Mouse (Mus musculus): Measurements from ENCODE around the gene Grik1. TPM values are rescaled to one million over a fixed set of nuclear protein-coding genes. Genes with fewer than 3 reads are reported as not detected.

Gene Grik1
- polyA plus RNA-seq, 1 experiment from 2014 or later: 4.3 TPM

DNA sequence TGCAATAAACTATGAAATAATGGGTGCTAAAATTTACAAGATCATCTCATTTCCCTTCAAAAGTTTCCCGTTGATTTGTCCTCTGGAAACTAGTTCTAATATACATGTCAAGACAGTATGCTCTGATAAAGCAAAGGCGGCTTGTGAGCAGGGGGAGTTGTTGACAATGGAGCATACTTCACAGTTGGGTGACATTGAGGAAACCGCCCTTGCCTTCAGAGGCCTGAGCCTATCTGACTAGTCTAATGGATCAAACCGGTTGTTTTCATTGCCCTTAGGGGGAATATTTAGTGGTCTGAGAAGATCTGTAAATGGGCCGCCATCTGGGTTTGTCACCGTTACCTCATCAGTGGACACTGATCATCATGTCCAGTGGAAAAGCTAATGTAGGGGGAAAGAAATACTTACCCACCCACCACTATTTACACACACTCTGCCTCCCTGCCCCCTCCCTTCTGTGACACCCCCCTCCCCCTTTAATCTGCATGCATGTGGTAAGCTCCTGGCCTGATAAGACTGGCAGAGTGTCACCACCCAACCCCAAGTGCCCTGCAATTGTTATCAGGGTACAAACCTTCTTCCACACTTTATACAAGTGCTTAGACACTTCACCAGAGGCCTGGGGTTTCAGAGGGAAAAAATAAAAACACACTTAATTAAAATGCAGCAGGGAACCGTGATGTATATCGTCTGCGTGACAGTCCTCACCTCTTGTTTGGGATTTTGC is 335.2 kb downstream of the Grik1 start:
- Histone ChIP-seq H3K4me2 (replicated peaks) (no peak overlapping the region), H3K9ac (no peak overlapping the region), H3K4me3 (no peak overlapping the region), H3K4me1 (no peaks in the 10 kb centered on the region), H3K36me3 (no peaks in the 10 kb centered on the region), H3K27ac (no peak overlapping the region), H3K27me3 (no peaks in the 10 kb centered on the region), H3K9me3 (no peaks in the 10 kb centered on the region)
- 82% methylated on average over 9 of the region's 9 CpGs for WGBS
- no peak for ATAC-seq (ENCODE audit: insufficient number of reproducible peaks, insufficient read depth, low FRiP score, low TSS enrichment)

DNA sequence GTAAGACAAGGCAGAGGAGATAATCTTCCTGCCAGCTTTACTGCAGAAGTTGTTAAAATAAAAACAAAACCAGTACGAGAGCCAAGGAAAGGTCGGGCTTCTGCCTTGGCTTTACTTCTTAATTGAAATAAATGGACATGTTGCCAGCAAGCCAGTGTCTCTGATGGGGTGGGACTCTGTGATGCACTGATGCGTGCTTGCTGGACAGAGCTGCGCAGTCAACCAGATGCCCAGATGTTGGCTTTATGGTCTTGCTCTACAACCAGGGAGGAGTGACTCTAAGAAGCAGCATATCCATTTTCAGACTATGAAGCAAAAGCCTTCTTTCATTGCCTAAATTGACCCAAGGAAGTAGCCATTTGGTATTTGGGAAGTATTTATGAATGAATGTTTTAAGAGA is 336.9 kb downstream of the Grik1 start:
- no peak overlapping the region for H3K4me2 ChIP-seq (replicated peaks)
- no peak for ATAC-seq (ENCODE audit: insufficient number of reproducible peaks, insufficient read depth, low FRiP score, low TSS enrichment)
- no peaks in the 10 kb centered on the region for H3K4me1 ChIP-seq
- H3K9ac ChIP-seq: no peak overlapping the region
- H3K27me3 ChIP-seq: no peaks in the 10 kb centered on the region
- H3K36me3 ChIP-seq: no peaks in the 10 kb centered on the region
- 88% methylated on average over 4 of the region's 4 CpGs for WGBS
- no peak overlapping the region for H3K4me3 ChIP-seq
- H3K27ac ChIP-seq: no peak overlapping the region
- H3K9me3 ChIP-seq: no peaks in the 10 kb centered on the region

DNA sequence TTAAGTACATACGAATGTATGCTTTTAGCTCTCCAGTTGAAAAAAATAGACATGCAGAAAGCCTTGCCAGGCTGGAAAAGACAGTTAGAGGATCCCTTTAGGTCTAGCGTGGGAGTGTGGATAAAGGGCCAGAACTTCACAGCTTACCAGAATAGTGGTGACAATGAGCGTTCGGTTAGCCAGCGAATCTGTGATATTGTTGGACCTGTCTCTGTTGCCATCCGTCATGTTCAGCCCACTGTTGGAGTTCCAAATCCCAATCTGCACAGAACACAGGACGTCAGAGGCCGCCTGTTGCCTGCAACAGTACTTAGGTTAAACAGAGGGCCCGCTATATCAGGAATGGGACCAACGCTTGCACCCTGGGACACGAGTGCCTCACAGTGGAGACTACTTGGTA is 340.2 kb downstream of the Grik1 start:
- 87% methylated on average over 11 of the region's 11 CpGs for WGBS
- Histone ChIP-seq H3K36me3 (no peaks in the 10 kb centered on the region), H3K4me2 (replicated peaks) (no peak overlapping the region), H3K9ac (no peak overlapping the region), H3K4me1 (no peaks in the 10 kb centered on the region), H3K4me3 (no peak overlapping the region), H3K27me3 (no peaks in the 10 kb centered on the region), H3K9me3 (no peaks in the 10 kb centered on the region), H3K27ac (no peak overlapping the region)
- no peak for ATAC-seq (ENCODE audit: insufficient number of reproducible peaks, insufficient read depth, low FRiP score, low TSS enrichment)

DNA sequence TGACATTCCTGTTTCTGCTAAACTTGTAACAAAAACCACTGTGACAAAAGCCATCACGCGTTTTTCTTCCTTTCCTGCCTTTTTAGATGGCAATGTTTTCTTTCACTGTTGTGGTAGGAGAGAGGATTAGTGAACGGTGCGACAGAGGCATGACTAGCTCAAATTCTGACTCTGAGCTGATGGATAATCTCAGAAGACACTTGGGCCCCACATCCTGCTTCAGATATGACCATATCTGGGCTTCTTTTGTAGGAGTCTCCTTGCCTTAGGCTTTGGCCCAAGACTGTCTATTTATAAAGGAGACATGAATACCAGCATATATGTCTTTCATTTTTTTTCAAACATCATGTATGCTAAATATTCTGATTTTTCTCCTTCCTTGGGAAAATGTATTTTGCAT is 341.9 kb downstream of the Grik1 start:
- Histone ChIP-seq H3K4me3 (no peak overlapping the region), H3K9me3 (no peaks in the 10 kb centered on the region), H3K9ac (no peak overlapping the region), H3K36me3 (no peaks in the 10 kb centered on the region), H3K4me2 (replicated peaks) (no peak overlapping the region), H3K27me3 (no peaks in the 10 kb centered on the region), H3K4me1 (no peaks in the 10 kb centered on the region), H3K27ac (no peak overlapping the region)
- no peak for ATAC-seq (ENCODE audit: insufficient number of reproducible peaks, insufficient read depth, low FRiP score, low TSS enrichment)
- 60% methylated on average over 4 of the region's 4 CpGs for WGBS

DNA sequence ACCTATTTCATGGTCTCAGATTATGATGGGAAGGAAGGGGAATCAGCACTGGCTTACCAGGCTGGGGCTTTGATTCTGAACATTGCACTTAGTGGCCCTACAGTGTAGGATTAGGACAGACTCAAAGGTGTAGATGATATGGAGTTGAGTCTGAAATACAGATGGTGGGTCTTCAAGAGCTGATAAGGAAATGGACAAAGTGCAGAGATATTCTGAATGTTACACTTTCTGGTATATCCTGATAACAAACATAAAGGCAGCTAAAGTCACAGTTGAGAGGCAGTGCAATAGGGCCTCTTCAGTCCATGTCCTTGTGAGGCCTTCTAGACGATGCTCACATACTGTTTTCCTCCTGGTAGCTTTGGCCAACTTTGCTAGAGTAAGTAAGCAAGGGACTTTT is 345.7 kb downstream of the Grik1 start:
- H3K4me3 ChIP-seq: no peak overlapping the region
- H3K36me3 ChIP-seq: no peaks in the 10 kb centered on the region
- WGBS: 86% methylated on average over 1 of the region's 1 CpGs
- H3K27ac ChIP-seq: no peak overlapping the region
- H3K4me1 ChIP-seq: no peaks in the 10 kb centered on the region
- no peaks in the 10 kb centered on the region for H3K27me3 ChIP-seq
- no peak overlapping the region for H3K9ac ChIP-seq
- no peak overlapping the region for H3K4me2 ChIP-seq (replicated peaks)
- H3K9me3 ChIP-seq: no peaks in the 10 kb centered on the region
- ATAC-seq (ENCODE audit: insufficient number of reproducible peaks, insufficient read depth, low FRiP score, low TSS enrichment): no peak

DNA sequence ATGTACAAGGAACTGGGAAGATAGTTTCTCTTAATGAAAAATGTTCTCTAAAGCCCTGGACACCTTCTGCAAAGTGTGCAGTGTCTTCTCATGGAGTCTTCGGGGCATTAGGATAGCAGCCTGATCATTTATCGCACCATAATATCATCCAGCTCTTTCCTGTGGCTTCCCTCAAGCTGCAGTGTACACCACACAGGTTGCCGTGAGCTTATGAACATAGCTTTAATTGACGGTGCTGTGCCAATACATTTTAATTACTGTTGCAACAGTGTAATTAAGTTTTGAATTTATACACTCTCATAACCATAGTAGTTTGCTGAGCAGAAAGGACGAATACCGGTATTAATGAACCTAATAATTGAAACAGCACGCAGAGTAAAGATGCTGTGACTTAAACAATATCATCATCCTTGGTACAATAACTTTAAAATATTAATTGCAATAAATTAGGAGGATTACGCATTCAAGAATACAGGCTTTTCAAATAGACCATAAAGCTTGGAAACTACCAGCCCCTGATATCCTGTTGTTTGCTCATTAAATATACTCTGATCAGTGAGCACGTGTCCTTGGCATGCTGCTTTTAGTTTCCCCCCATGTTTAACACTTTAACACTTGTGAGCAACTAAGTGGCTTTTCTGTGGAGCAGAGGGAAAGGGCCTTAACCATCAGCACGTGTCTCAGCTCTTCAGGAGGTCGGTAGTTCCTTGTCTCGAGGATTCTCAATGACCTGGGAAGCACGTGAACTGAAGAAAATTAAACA is 347.8 kb downstream of the Grik1 start:
- no peaks in the 10 kb centered on the region for H3K27me3 ChIP-seq
- no peak overlapping the region for H3K27ac ChIP-seq
- 86% methylated on average over 13 of the region's 13 CpGs for WGBS
- H3K36me3 ChIP-seq: no peaks in the 10 kb centered on the region
- no peak overlapping the region for H3K4me3 ChIP-seq
- no peaks in the 10 kb centered on the region for H3K9me3 ChIP-seq
- no peaks in the 10 kb centered on the region for H3K4me1 ChIP-seq
- no peak overlapping the region for H3K4me2 ChIP-seq (replicated peaks)
- ATAC-seq (ENCODE audit: insufficient number of reproducible peaks, insufficient read depth, low FRiP score, low TSS enrichment): no peak
- no peak overlapping the region for H3K9ac ChIP-seq

DNA sequence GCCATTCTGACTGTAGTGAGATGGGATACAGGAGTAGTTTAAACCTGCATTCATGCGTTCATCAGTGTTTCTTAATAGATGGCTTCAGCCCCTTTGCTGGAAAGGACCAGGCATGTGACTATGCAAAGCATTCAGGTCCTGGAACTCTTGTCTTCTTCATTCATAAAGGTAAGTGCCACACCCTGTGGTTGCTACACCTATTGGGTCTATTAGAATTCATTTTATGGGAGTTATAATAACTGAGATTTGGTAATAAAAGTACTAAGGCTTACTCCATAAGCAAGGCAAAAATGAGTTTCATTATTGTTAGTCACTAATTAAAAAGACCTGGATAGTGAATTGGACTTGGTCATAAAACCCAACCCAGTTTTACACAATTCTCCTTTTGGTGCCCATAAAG is 355.4 kb downstream of the Grik1 start:
- 79% methylated on average over 1 of the region's 1 CpGs for WGBS
- Histone ChIP-seq H3K4me3 (no peak overlapping the region), H3K36me3 (no peaks in the 10 kb centered on the region), H3K4me1 (no peaks in the 10 kb centered on the region), H3K4me2 (replicated peaks) (no peak overlapping the region), H3K27ac (no peak overlapping the region), H3K9ac (no peak overlapping the region), H3K27me3 (no peaks in the 10 kb centered on the region), H3K9me3 (no peaks in the 10 kb centered on the region)
- ATAC-seq (ENCODE audit: insufficient number of reproducible peaks, insufficient read depth, low FRiP score, low TSS enrichment): no peak

DNA sequence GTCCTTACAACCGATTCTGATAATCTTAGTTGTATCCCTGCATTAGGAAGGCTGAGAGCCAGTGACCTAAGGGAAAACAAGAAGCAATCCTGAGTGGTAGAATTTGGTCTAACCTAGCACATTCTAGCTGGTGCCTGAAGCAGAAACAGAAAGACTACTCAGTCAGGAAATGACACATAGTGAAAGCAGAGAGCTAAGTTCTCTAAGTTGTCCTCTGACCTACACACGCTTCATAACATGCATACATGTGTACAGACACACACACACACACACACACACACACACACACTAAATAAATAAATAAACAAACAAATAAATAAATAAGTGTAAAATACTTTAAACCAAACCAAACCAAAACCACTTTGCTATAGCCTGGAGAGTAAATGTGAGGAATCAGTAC is 358.7 kb downstream of the Grik1 start:
- H3K27me3 ChIP-seq: no peaks in the 10 kb centered on the region
- H3K4me3 ChIP-seq: no peak overlapping the region
- ATAC-seq (ENCODE audit: insufficient number of reproducible peaks, insufficient read depth, low FRiP score, low TSS enrichment): no peak
- no peaks in the 10 kb centered on the region for H3K9me3 ChIP-seq
- H3K36me3 ChIP-seq: no peaks in the 10 kb centered on the region
- H3K4me1 ChIP-seq: no peaks in the 10 kb centered on the region
- 88% methylated on average over 2 of the region's 2 CpGs for WGBS
- no peak overlapping the region for H3K4me2 ChIP-seq (replicated peaks)
- no peak overlapping the region for H3K27ac ChIP-seq
- H3K9ac ChIP-seq: no peak overlapping the region

DNA sequence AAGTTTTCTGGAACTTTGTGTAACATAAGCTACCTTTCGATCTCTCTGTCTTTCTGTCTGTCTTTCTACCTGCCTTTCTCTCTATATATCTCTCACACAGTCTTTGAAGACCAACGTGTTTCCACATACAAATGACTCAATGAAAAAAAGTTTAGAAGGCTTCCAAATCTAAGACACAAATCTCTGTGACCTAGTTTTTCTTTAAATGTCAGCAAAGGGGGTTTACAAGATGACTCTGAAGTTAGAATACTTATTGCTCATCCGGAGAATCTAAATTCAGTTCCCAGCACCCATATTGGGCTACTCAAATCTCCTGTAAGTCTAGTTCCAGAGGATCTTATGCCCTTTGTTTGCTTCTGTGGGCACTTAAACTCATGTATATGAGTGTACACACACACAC is 359.5 kb downstream of the Grik1 start:
- Histone ChIP-seq H3K9me3 (no peaks in the 10 kb centered on the region), H3K4me3 (no peak overlapping the region), H3K9ac (no peak overlapping the region), H3K27ac (no peak overlapping the region), H3K4me2 (replicated peaks) (no peak overlapping the region), H3K36me3 (no peaks in the 10 kb centered on the region), H3K4me1 (no peaks in the 10 kb centered on the region), H3K27me3 (no peaks in the 10 kb centered on the region)
- 84% methylated on average over 3 of the region's 3 CpGs for WGBS
- ATAC-seq (ENCODE audit: insufficient number of reproducible peaks, insufficient read depth, low FRiP score, low TSS enrichment): no peak

DNA sequence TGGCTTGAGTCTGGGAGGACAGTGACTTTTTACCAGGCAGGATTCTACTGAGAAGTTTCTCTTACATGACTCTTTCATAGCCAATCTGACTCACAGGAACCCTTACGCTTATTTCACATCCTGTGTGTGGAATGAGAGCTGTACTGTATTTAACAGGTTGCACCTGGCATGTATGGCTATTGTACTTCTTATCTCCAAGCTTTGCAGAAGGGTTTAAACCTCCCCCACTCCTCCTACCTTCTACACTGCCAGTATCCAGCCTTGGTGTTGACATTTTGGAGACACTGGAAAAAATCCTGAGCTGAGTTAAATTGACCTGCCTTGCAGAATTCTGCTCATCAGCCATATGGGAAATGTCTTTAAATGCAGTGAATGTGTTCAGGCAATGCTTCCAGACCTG is 361.4 kb downstream of the Grik1 start:
- no peaks in the 10 kb centered on the region for H3K36me3 ChIP-seq
- H3K4me1 ChIP-seq: no peaks in the 10 kb centered on the region
- no peak for ATAC-seq (ENCODE audit: insufficient number of reproducible peaks, insufficient read depth, low FRiP score, low TSS enrichment)

DNA sequence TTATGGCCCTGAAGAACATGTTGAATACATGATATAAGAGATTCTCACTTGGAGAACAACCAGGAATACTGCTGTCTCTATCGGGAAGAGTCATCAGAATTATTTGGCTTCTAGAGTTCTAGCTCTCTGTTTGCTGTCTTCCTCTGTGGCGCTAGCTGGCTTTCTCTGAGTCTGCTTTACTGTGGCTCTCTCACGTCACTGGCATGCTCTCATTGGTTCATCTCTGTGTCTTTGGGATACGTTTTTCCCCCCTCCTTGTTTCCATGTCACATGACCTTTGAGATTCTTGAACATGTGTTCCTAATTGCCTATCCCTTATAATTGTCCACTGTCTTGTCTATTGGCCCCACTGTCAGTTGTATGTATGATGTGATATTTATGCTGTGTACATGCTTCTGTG is 372.2 kb downstream of the Grik1 start:
- Histone ChIP-seq H3K4me2 (replicated peaks) (no peak overlapping the region), H3K4me3 (no peak overlapping the region), H3K36me3 (no peaks in the 10 kb centered on the region), H3K4me1 (peaks cover 9% of the 10 kb centered on the region), H3K27me3 (no peaks in the 10 kb centered on the region), H3K9me3 (no peaks in the 10 kb centered on the region), H3K27ac (no peak overlapping the region), H3K9ac (no peak overlapping the region)
- no peak for ATAC-seq (ENCODE audit: insufficient number of reproducible peaks, insufficient read depth, low FRiP score, low TSS enrichment)
- WGBS: 61% methylated on average over 4 of the region's 4 CpGs

More for the DNA sequence above, 361.4 kb downstream of the Grik1 start:
- no peak overlapping the region for H3K9ac ChIP-seq
- H3K27ac ChIP-seq: no peak overlapping the region
- no peaks in the 10 kb centered on the region for H3K27me3 ChIP-seq
- no peak overlapping the region for H3K4me3 ChIP-seq
- H3K9me3 ChIP-seq: no peaks in the 10 kb centered on the region
- H3K4me2 ChIP-seq (replicated peaks): no peak overlapping the region
- WGBS: 89% methylated on average over 1 of the region's 1 CpGs

DNA sequence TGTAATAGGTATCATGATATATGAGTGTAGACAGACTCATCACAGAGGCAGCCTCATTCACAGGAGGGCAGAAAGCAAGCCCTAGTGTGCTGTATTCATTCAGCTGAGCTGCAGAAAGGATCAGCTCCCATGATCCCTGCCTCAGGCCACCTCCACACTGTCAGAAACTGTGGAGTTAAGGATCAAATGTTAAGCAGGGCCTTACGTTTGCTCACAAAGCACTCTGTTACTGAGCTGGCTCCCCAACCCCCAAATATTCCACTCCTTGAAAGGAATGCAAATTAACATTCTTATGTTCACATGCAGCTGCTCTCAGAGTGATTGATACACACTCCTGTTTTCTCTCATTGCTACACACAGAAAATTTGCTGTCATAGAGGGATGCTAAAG is 372.9 kb downstream of the Grik1 start:
- no peaks in the 10 kb centered on the region for H3K27me3 ChIP-seq
- H3K4me1 ChIP-seq: peaks cover 9% of the 10 kb centered on the region
- no peaks in the 10 kb centered on the region for H3K36me3 ChIP-seq
- peak overlapping the region; percentile 73 for H3K27ac ChIP-seq
- H3K9me3 ChIP-seq: no peaks in the 10 kb centered on the region
- no peak overlapping the region for H3K4me2 ChIP-seq (replicated peaks)
- 8% methylated on average over 1 of the region's 1 CpGs for WGBS
- no peak overlapping the region for H3K4me3 ChIP-seq
- no peak overlapping the region for H3K9ac ChIP-seq
- peak; percentile 80 for ATAC-seq (ENCODE audit: insufficient number of reproducible peaks, insufficient read depth, low FRiP score, low TSS enrichment)
